Mouse (Mus musculus): Measurements from ENCODE around the gene Hdac4.

DNA sequence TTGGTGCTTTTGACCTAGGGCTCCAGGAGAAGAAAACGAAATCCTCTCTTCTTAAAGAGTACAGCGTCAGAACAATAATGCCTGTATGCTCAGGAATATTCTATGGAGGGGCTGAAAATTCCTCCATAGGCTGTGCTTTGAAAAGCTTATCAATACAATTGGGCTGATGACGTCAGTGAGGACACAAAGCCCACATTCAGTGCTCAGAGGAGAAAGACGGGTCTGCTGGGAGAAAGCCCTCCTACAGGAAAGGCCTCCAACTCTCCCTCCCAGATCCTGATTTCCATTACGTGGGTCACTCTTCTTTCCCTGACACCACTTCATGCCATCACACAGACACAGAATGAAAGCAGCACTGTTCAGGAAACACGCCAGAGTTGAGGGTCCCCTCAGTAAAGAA is 159.7 kb downstream of the Hdac4 start:
- TF ChIP-seq EP300 (IDR thresholded peaks at IDR 0.05) = no peak
- TF ChIP-seq CTCF (IDR thresholded peaks at IDR 0.05) = no peak
